Mouse (Mus musculus): ENCODE results near the gene Ltbp4. TPM values are rescaled to one million over a fixed set of nuclear protein-coding genes. Genes with fewer than 3 reads are reported as not detected.

The Ltbp4 gene
- total RNA-seq, 2 experiments from 2014 or later, result 69.4 to 77.8 TPM

- no peak for DNase-seq
Observed at GRCm38 (mm10) chr7:27327500-27327899, 10.0 kb downstream of the Ltbp4 start.

- DNase-seq, result peak; percentile 77
Observed at GRCm38 (mm10) chr7:27326101-27326880, 11.2 kb downstream of the Ltbp4 start.

GRCm38 (mm10) chr7:27325697-27326096, 11.8 kb downstream of the Ltbp4 start:
- peak; percentile 86 for DNase-seq

GRCm38 (mm10) chr7:27324928-27325327, 12.6 kb downstream of the Ltbp4 start:
- no peak for DNase-seq

GRCm38 (mm10) chr7:27324161-27324560, 13.3 kb downstream of the Ltbp4 start:
- DNase-seq, result no peak

GRCm38 (mm10) chr7:27323001-27323400, 14.5 kb downstream of the Ltbp4 start:
- DNase-seq, result no peak

- DNase-seq, result no peak
Observed at GRCm38 (mm10) chr7:27322291-27322690, 15.2 kb downstream of the Ltbp4 start.

GRCm38 (mm10) chr7:27319411-27319810, 18.1 kb downstream of the Ltbp4 start:
- DNase-seq, result no peak

- peak; percentile 91 for DNase-seq
Observed at GRCm38 (mm10) chr7:27315958-27316357, 21.5 kb downstream of the Ltbp4 start.

GRCm38 (mm10) chr7:27314393-27314792, 23.1 kb downstream of the Ltbp4 start:
- no peak for DNase-seq

GRCm38 (mm10) chr7:27311651-27312284, 25.7 kb downstream of the Ltbp4 start:
- no peak for DNase-seq

- DNase-seq, result no peak
Observed at GRCm38 (mm10) chr7:27310996-27311535, 26.4 kb downstream of the Ltbp4 start.

- DNase-seq, result no peak
Observed at GRCm38 (mm10) chr7:27310306-27310705, 27.2 kb downstream of the Ltbp4 start.

- no peak for DNase-seq
Observed at GRCm38 (mm10) chr7:27309832-27310231, 27.7 kb downstream of the Ltbp4 start.

GRCm38 (mm10) chr7:27308821-27309549, 28.5 kb downstream of the Ltbp4 start:
- no peak for DNase-seq

- DNase-seq, result no peak
Observed at GRCm38 (mm10) chr7:27307551-27307950, 29.9 kb downstream of the Ltbp4 start.

- no peak for DNase-seq
Observed at GRCm38 (mm10) chr7:27306161-27307160, 31.0 kb downstream of the Ltbp4 start.

GRCm38 (mm10) chr7:27305091-27305730, 32.3 kb downstream of the Ltbp4 start:
- no peak for DNase-seq

- peak; percentile 60 for DNase-seq
Observed at GRCm38 (mm10) chr7:27302172-27302571, 35.3 kb downstream of the Ltbp4 start.

- no peak for DNase-seq
Observed at GRCm38 (mm10) chr7:27300801-27301200, 36.7 kb downstream of the Ltbp4 start.

- no peak for DNase-seq
Observed at GRCm38 (mm10) chr7:27300351-27300750, 37.1 kb downstream of the Ltbp4 start.
